Mouse (Mus musculus): Measurements from ENCODE around the gene Whamm.

GRCm38 (mm10) chr7:81539565-81539964, 31.5 kb upstream of the Whamm start:
- no peak for TF ChIP-seq CTCF (IDR thresholded peaks at IDR 0.05; ENCODE audit: low read depth, low read length)
- no peak for TF ChIP-seq GATA1 (IDR thresholded peaks at IDR 0.05; ENCODE audit: borderline replicate concordance, low read length)

All from G1E (cell line).